Mouse (Mus musculus): Measurements from ENCODE around the gene Kif21b. TPM values are rescaled to one million over a fixed set of nuclear protein-coding genes. Genes with fewer than 3 reads are reported as not detected.

The Kif21b gene
- polyA plus RNA-seq, 1 experiment, result 21.0 TPM

DNA sequence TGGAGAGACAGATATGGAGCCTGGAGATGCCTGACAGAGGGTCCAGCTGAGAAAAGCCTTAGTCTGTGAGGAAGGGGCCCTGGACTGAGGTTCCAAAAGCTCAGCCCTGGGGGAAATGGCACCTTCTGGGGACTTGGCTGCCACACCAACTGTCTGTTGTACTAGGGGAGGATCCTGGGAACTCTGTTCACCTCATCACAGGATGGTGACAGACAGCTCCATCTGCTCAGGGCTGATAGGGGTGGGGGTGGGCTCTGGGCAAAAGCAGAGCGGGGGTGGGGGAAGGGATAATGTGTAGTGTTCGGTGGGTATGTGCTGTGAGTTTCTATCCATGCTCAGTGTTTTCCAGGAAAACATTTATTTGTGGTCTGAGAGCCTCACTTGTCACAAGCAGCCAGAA lies 28.2 kb upstream of the Kif21b start:
- H3K27ac ChIP-seq (ENCODE audit: insufficient read depth, low read length), result no peak overlapping the region
- WGBS, result 56% methylated on average over 2 of the region's 2 CpGs
- H3K27me3 ChIP-seq (ENCODE audit: control insufficient read depth, insufficient read depth, low read length), result no peaks in the 10 kb centered on the region
- no peak for TF ChIP-seq POLR2A (IDR thresholded peaks at IDR 0.05; ENCODE audit: borderline replicate concordance, insufficient read depth, low read length)
- TF ChIP-seq CTCF (IDR thresholded peaks at IDR 0.05; ENCODE audit: borderline replicate concordance, insufficient read depth, low read depth, low read length), result no peak
- DNase-seq, result no peak
- no peak overlapping the region for H3K4me3 ChIP-seq (replicated peaks; ENCODE audit: insufficient read depth, low read depth, low read length)
- peaks cover 10% of the 10 kb centered on the region for H3K4me1 ChIP-seq (ENCODE audit: control insufficient read depth, insufficient read depth, low read length)

- no peak for DNase-seq
- Histone ChIP-seq H3K4me1 (ENCODE audit: control insufficient read depth, insufficient read depth, low read length) (peaks cover 10% of the 10 kb centered on the region), H3K4me3 (replicated peaks; ENCODE audit: insufficient read depth, low read depth, low read length) (no peak overlapping the region), H3K27me3 (ENCODE audit: control insufficient read depth, insufficient read depth, low read length) (no peaks in the 10 kb centered on the region), H3K27ac (ENCODE audit: insufficient read depth, low read length) (no peak overlapping the region)
- TF ChIP-seq POLR2A (IDR thresholded peaks at IDR 0.05; ENCODE audit: borderline replicate concordance, insufficient read depth, low read length) (no peak), CTCF (IDR thresholded peaks at IDR 0.05; ENCODE audit: borderline replicate concordance, insufficient read depth, low read depth, low read length) (no peak)
- 62% methylated on average over 7 of the region's 7 CpGs for WGBS
Observed at GRCm38 (mm10) chr1:136103696-136104095, 27.5 kb upstream of the Kif21b start.

DNA sequence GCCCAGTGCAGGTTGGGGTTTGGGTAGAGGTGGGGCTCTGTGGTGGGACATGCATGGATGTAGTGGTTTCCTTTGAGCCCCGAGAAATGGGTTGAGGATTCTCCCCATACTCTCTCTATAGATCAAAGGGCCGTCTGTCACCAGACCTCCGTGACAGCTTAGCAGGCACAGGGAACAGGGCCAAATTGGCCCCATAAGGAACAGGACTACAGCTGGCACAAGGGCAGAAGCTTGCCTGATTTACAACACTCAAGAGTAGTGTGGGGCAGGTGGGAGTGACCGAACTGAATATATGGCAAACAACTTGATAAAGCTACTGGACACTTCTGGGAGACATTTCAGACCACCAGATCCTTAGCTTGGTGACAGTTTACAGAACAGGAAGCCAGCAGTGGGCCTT lies 26.4 kb upstream of the Kif21b start:
- H3K27ac ChIP-seq (ENCODE audit: insufficient read depth, low read length), result no peak overlapping the region
- no peak for TF ChIP-seq CTCF (IDR thresholded peaks at IDR 0.05; ENCODE audit: borderline replicate concordance, insufficient read depth, low read depth, low read length)
- no peak for TF ChIP-seq POLR2A (IDR thresholded peaks at IDR 0.05; ENCODE audit: borderline replicate concordance, insufficient read depth, low read length)
- no peak for DNase-seq
- 48% methylated on average over 4 of the region's 4 CpGs for WGBS
- H3K27me3 ChIP-seq (ENCODE audit: control insufficient read depth, insufficient read depth, low read length), result no peaks in the 10 kb centered on the region
- H3K4me3 ChIP-seq (replicated peaks; ENCODE audit: insufficient read depth, low read depth, low read length), result no peak overlapping the region
- peaks cover 10% of the 10 kb centered on the region for H3K4me1 ChIP-seq (ENCODE audit: control insufficient read depth, insufficient read depth, low read length)

GRCm38 (mm10) chr1:136109464-136109863 lies 21.7 kb upstream of the Kif21b start:
- Histone ChIP-seq H3K4me1 (ENCODE audit: control insufficient read depth, insufficient read depth, low read length) (no peaks in the 10 kb centered on the region), H3K27ac (ENCODE audit: insufficient read depth, low read length) (no peak overlapping the region), H3K27me3 (ENCODE audit: control insufficient read depth, insufficient read depth, low read length) (no peaks in the 10 kb centered on the region), H3K4me3 (replicated peaks; ENCODE audit: insufficient read depth, low read depth, low read length) (no peak overlapping the region)
- TF ChIP-seq CTCF (IDR thresholded peaks at IDR 0.05; ENCODE audit: borderline replicate concordance, insufficient read depth, low read depth, low read length) (no peak), POLR2A (IDR thresholded peaks at IDR 0.05; ENCODE audit: borderline replicate concordance, insufficient read depth, low read length) (no peak)
- WGBS, result 94% methylated on average over 2 of the region's 2 CpGs
- no peak for DNase-seq

DNA sequence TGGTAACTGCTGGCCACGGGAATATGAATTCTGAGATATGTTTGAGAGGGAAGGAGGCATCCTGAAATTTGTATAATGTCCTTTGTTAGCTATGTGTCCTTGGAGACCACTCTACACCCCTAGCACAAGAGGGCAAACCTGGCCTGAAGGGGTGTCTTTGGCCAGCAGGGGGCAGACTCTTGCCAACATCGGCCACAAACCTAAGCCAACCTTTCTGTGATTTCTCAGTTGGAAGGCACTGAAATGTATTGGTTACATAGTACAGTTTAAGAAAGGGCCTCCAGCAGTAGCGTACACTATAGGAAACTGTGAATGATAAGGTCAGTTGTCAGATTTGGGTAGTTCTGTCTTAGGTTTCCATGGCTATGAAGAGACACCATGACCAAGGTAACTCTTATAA lies 15.0 kb upstream of the Kif21b start:
- TF ChIP-seq POLR2A (IDR thresholded peaks at IDR 0.05; ENCODE audit: borderline replicate concordance, insufficient read depth, low read length), result no peak
- TF ChIP-seq CTCF (IDR thresholded peaks at IDR 0.05; ENCODE audit: borderline replicate concordance, insufficient read depth, low read depth, low read length), result peak; percentile 51; the same call in 1 of the 2 replicates
- H3K4me3 ChIP-seq (replicated peaks; ENCODE audit: insufficient read depth, low read depth, low read length), result no peak overlapping the region
- DNase-seq, result peak; percentile 21 to 45
- H3K27ac ChIP-seq (ENCODE audit: insufficient read depth, low read length), result no peak overlapping the region
- 46% methylated on average over 3 of the region's 3 CpGs for WGBS
- no peaks in the 10 kb centered on the region for H3K27me3 ChIP-seq (ENCODE audit: control insufficient read depth, insufficient read depth, low read length)
- no peaks in the 10 kb centered on the region for H3K4me1 ChIP-seq (ENCODE audit: control insufficient read depth, insufficient read depth, low read length)

- no peak overlapping the region for H3K27ac ChIP-seq (ENCODE audit: insufficient read depth, low read length)
- TF ChIP-seq CTCF (IDR thresholded peaks at IDR 0.05; ENCODE audit: borderline replicate concordance, insufficient read depth, low read depth, low read length), result no peak
- TF ChIP-seq POLR2A (IDR thresholded peaks at IDR 0.05; ENCODE audit: borderline replicate concordance, insufficient read depth, low read length), result no peak
- no peak overlapping the region for H3K4me3 ChIP-seq (replicated peaks; ENCODE audit: insufficient read depth, low read depth, low read length)
- no peaks in the 10 kb centered on the region for H3K4me1 ChIP-seq (ENCODE audit: control insufficient read depth, insufficient read depth, low read length)
- DNase-seq, result no peak
- 94% methylated on average over 9 of the region's 9 CpGs for WGBS
- no peaks in the 10 kb centered on the region for H3K27me3 ChIP-seq (ENCODE audit: control insufficient read depth, insufficient read depth, low read length)
Observed at GRCm38 (mm10) chr1:136117069-136117468, 14.1 kb upstream of the Kif21b start.

DNA sequence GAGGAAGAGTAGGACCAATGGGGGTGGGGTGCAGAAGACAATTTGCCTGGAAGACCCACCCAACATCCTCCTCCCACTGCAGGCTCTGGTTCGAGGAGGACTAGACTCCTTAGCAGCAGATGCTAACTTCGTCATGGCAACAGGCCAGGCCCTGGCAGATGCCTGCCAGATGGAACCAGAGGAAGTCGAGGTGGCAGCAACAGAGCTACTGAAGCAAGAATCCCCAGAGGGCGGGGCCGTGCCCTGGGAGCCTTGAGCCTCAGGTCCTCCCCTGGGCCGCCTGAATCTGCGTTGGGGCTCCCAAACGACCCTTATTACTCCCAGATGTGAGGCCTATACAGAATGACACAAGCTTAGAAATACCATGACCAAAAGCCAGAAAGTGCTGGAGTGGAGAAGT lies 12.3 kb upstream of the Kif21b start:
- Histone ChIP-seq H3K4me1 (ENCODE audit: control insufficient read depth, insufficient read depth, low read length) (no peaks in the 10 kb centered on the region), H3K27me3 (ENCODE audit: control insufficient read depth, insufficient read depth, low read length) (no peaks in the 10 kb centered on the region), H3K27ac (ENCODE audit: insufficient read depth, low read length) (no peak overlapping the region), H3K4me3 (replicated peaks; ENCODE audit: insufficient read depth, low read depth, low read length) (no peak overlapping the region)
- WGBS, result 35% methylated on average over 8 of the region's 8 CpGs
- no peak for TF ChIP-seq POLR2A (IDR thresholded peaks at IDR 0.05; ENCODE audit: borderline replicate concordance, insufficient read depth, low read length)
- no peak for TF ChIP-seq CTCF (IDR thresholded peaks at IDR 0.05; ENCODE audit: borderline replicate concordance, insufficient read depth, low read depth, low read length)
- peak in 1 of 2 experiments; percentile 23 for DNase-seq

DNA sequence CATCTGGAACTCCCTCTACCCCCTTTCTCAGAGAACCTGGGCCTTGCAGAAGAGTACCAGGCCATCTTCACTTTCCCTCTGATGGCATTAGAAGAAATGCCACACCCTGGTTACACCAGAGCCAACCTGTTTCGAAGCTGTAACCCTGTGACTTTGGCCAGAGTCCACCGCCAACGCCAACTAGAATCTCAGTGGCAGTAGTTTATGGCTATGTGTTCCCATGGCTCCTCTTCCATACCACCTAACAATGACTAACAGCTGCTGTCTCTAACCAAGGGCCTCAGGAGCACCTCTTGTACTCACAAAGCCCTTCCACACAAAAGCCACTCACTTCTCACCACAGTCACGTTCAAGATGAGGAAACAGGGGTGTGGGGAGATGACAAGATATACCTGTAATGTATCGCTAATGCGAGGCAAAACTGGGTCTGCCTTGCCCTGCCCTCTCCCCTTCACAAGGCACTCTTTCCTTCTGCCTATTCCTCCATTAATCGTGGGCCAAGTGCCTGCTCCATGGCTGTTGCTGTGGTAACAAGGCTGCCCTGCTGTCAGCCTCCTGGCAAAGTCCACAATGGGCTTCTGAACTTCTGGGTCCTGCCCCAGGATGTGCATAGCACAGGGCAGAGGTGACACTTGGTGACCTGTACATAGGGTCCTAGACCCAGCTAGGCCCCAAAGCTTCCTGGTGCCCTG lies 11.5 kb upstream of the Kif21b start:
- Histone ChIP-seq H3K4me3 (replicated peaks; ENCODE audit: insufficient read depth, low read depth, low read length) (no peak overlapping the region), H3K4me1 (ENCODE audit: control insufficient read depth, insufficient read depth, low read length) (no peaks in the 10 kb centered on the region), H3K27ac (ENCODE audit: insufficient read depth, low read length) (no peak overlapping the region), H3K27me3 (ENCODE audit: control insufficient read depth, insufficient read depth, low read length) (no peaks in the 10 kb centered on the region)
- no peak for DNase-seq
- TF ChIP-seq POLR2A (IDR thresholded peaks at IDR 0.05; ENCODE audit: borderline replicate concordance, insufficient read depth, low read length) (no peak), CTCF (IDR thresholded peaks at IDR 0.05; ENCODE audit: borderline replicate concordance, insufficient read depth, low read depth, low read length) (no peak)
- WGBS, result 52% methylated on average over 7 of the region's 7 CpGs
